ENCODE assay signal across 21 mouse cellular contexts in genomic region chr5:107765946-107766345, GRCm38 (mm10). TPM values are rescaled to one million over a fixed set of nuclear protein-coding genes. Genes with fewer than 3 reads are reported as not detected.
"Had no signal": no experiment of that assay in that cellular context is flagged by ENCODE, and none has a peak within 500 bp of the region (broad histone marks: within the 10 kb centered on the region; RNA-seq: fewer than 3 reads in every experiment).

No protein-coding gene starts in this region.

- ATAC-seq: liver, postnatal 0 days; lung, postnatal 0 days; midbrain, embryonic 13.5 days; midbrain, embryonic 15.5 days had no signal

- H3K36me3 ChIP-seq: midbrain, embryonic 15.5 days; stomach, embryonic 15.5 days had no signal

- H3K4me1 ChIP-seq: liver, embryonic 15.5 days; lung, embryonic 15.5 days; midbrain, embryonic 13.5 days; midbrain, embryonic 15.5 days; neural tube, embryonic 12.5 days; stomach, embryonic 15.5 days had no signal

- H3K9me3 ChIP-seq: liver, embryonic 15.5 days; lung, embryonic 15.5 days; midbrain, embryonic 15.5 days; stomach, embryonic 15.5 days had no signal

- H3K4me3 ChIP-seq: liver, embryonic 15.5 days; lung, embryonic 15.5 days; megakaryocyte, embryonic 14.5 days; midbrain, embryonic 13.5 days; midbrain, embryonic 15.5 days; neural tube, embryonic 12.5 days; stomach, embryonic 15.5 days had no signal

- DNase-seq: liver, postnatal 0 days; lung, adult 2 months; lung, postnatal 14 days; lung, postnatal 36 days; right cerebral cortex, postnatal 14 days; thymus, adult 2 months; thymus, postnatal 25 days; thymus, postnatal 4 days had no signal

- H3K27ac ChIP-seq: liver, embryonic 15.5 days; lung, embryonic 15.5 days; macrophage; midbrain, embryonic 13.5 days; midbrain, embryonic 15.5 days; neural tube, embryonic 12.5 days; stomach, embryonic 15.5 days; stomach, postnatal 0 days had no signal

- H3K4me2 ChIP-seq: liver, embryonic 15.5 days; lung, embryonic 15.5 days; midbrain, embryonic 11.5 days; midbrain, embryonic 13.5 days; midbrain, embryonic 15.5 days; neural tube, embryonic 12.5 days; stomach, embryonic 15.5 days had no signal

- H3K9ac ChIP-seq: liver, embryonic 15.5 days; liver, postnatal 0 days; lung, embryonic 15.5 days; midbrain, embryonic 13.5 days; midbrain, embryonic 15.5 days; neural tube, embryonic 12.5 days; stomach, embryonic 15.5 days had no signal

- H3K27me3 ChIP-seq: liver, embryonic 15.5 days; lung, embryonic 15.5 days; midbrain, embryonic 13.5 days; midbrain, embryonic 15.5 days; neural tube, embryonic 12.5 days; stomach, embryonic 15.5 days had no signal

RNA-seq across cellular contexts. Expression of gene Gfi1, which starts 40.1 kb away (rescaled TPM):
- polyA plus RNA-seq: midbrain, embryonic 11.5 days; midbrain, embryonic 13.5 days; midbrain, embryonic 15.5 days; midbrain, postnatal 0 days; neural tube, embryonic 12.5 days; neural tube, embryonic 14.5 days had no signal
